ENCODE assay signal across 20 mouse cellular contexts in genomic region chr15:98116287-98116686, GRCm38 (mm10). TPM values are rescaled to one million over a fixed set of nuclear protein-coding genes. Genes with fewer than 3 reads are reported as not detected.
DNase-seq lines count a peak whose midpoint lies in the region; ATAC-seq lines count a peak whose summit lies in the region.
"Had no signal": no experiment of that assay in that cellular context is flagged by ENCODE, and none has a peak within 500 bp of the region (broad histone marks: within the 10 kb centered on the region; RNA-seq: fewer than 3 reads in every experiment).

No protein-coding gene starts in this region.

- no peak overlapping the region for H3K9ac ChIP-seq in heart, embryonic 12.5 days
- H3K9ac ChIP-seq in liver, embryonic 11.5 days (ENCODE audit: low read depth, low read length) = no peak overlapping the region
- H3K9ac ChIP-seq: forebrain, postnatal 0 days; heart, embryonic 15.5 days; hindbrain, embryonic 15.5 days; kidney, embryonic 15.5 days; midbrain, embryonic 13.5 days had no signal

- ATAC-seq in heart, embryonic 12.5 days (ENCODE audit: insufficient number of reproducible peaks, low FRiP score) = peak; percentile 68; the same call in 1 of the 2 replicates
- ATAC-seq in liver, embryonic 11.5 days (replicated peaks; ENCODE audit: low FRiP score) = peak; percentile 97
- peak; percentile 91 for ATAC-seq in megakaryocyte-erythroid progenitor cell, adult 5-6 weeks (replicated peaks; ENCODE audit: low FRiP score, low TSS enrichment, poor library complexity, severe bottlenecking)
- ATAC-seq: forebrain, postnatal 0 days; intestine, embryonic 16.5 days; midbrain, embryonic 13.5 days had no signal

- H3K27me3 ChIP-seq in heart, embryonic 12.5 days (replicated peaks) = no peaks in the 10 kb centered on the region
- H3K27me3 ChIP-seq in liver, embryonic 11.5 days (replicated peaks; ENCODE audit: control insufficient read depth, insufficient read depth, low read length) = no peaks in the 10 kb centered on the region
- H3K27me3 ChIP-seq: heart, embryonic 15.5 days; hindbrain, embryonic 15.5 days; kidney, embryonic 15.5 days; midbrain, embryonic 13.5 days had no signal

- H3K4me2 ChIP-seq in heart, embryonic 12.5 days = no peak overlapping the region
- peak overlapping the region; percentile 37 for H3K4me2 ChIP-seq in liver, embryonic 11.5 days
- H3K4me2 ChIP-seq: heart, embryonic 15.5 days; hindbrain, embryonic 15.5 days; kidney, embryonic 15.5 days; midbrain, embryonic 13.5 days had no signal

- no peak for DNase-seq in heart, postnatal 36 days
- DNase-seq in c-Kit-positive CD71-positive TER-119-negative erythroid progenitor cells, embryonic 14.5 days (ENCODE audit: low read depth) = peak; percentile 68
- peak; percentile 46 for DNase-seq in liver, embryonic 11.5 days (ENCODE audit: low spot score)
- DNase-seq in thymus, postnatal 0 days (ENCODE audit: low spot score) = no peak
- no peak for DNase-seq in thymus, postnatal 25 days
- DNase-seq: adrenal gland, adult 2 months; cerebellum, adult 11-12 months; cerebellum, postnatal 25 days; forebrain, postnatal 0 days; gastrocnemius, postnatal 14 days; lung, adult 2 months; lung, postnatal 36 days had no signal

- no peak overlapping the region for H3K4me3 ChIP-seq in heart, embryonic 12.5 days
- H3K4me3 ChIP-seq in liver, embryonic 11.5 days (ENCODE audit: low read depth, low read length) = no peak overlapping the region
- H3K4me3 ChIP-seq: heart, embryonic 15.5 days; hindbrain, embryonic 15.5 days; kidney, embryonic 15.5 days; midbrain, embryonic 13.5 days had no signal

- intact Hi-C loops in heart, postnatal 36 days (cut with DNase I) = loop anchor here (2.0 kb wide), 1 partner anchor 15 kb away; no protein-coding TSS in a partner anchor

- peaks cover 66% of the 10 kb centered on the region for H3K36me3 ChIP-seq in heart, embryonic 12.5 days
- peaks cover 2% of the 10 kb centered on the region for H3K36me3 ChIP-seq in liver, embryonic 11.5 days (ENCODE audit: control insufficient read depth, insufficient read depth, low read length)

- H3K9me3 ChIP-seq in heart, embryonic 12.5 days (replicated peaks) = no peaks in the 10 kb centered on the region
- H3K9me3 ChIP-seq in liver, embryonic 11.5 days (ENCODE audit: control insufficient read depth, low read length) = no peaks in the 10 kb centered on the region
- H3K9me3 ChIP-seq: heart, embryonic 15.5 days; hindbrain, embryonic 15.5 days; kidney, embryonic 15.5 days; midbrain, embryonic 13.5 days had no signal

- peaks cover 13% of the 10 kb centered on the region for H3K4me1 ChIP-seq in heart, embryonic 12.5 days (replicated peaks)
- H3K4me1 ChIP-seq in liver, embryonic 11.5 days (replicated peaks; ENCODE audit: control insufficient read depth, insufficient read depth, low read length) = peaks cover 22% of the 10 kb centered on the region
- H3K4me1 ChIP-seq: hindbrain, embryonic 15.5 days; kidney, embryonic 15.5 days; midbrain, embryonic 13.5 days had no signal

- WGBS in heart, embryonic 12.5 days = 58% methylated on average over 5 of the region's 5 CpGs
- WGBS in liver, embryonic 11.5 days = 43% methylated on average over 5 of the region's 5 CpGs

- H3K27ac ChIP-seq in heart, embryonic 12.5 days (ENCODE audit: poor library complexity, severe bottlenecking) = no peak overlapping the region
- H3K27ac ChIP-seq in liver, embryonic 11.5 days (ENCODE audit: low read depth, low read length) = peak overlapping the region; percentile 73
- H3K27ac ChIP-seq: hindbrain, embryonic 15.5 days; kidney, embryonic 15.5 days; midbrain, embryonic 13.5 days had no signal

RNA-seq across cellular contexts. Expression of gene Senp1, which starts 22.7 kb away (rescaled TPM):
- polyA plus RNA-seq in heart, embryonic 12.5 days (2016; fragmentation: Nextera tagmentation; extraction: Ambion mirVana) = 26.9 and 30.1 TPM in 2 replicates
- total RNA-seq in heart, postnatal 36 days (2021) = 10 to 100 TPM in 1 of 2 experiments, 1 to 10 TPM in 1; 9.9 to 11.3 TPM
- 37.9 and 38.6 TPM in 2 replicates for polyA plus RNA-seq in liver, embryonic 11.5 days (2014; fragmentation: Nextera tagmentation; extraction: Ambion mirVana)
- total RNA-seq in megakaryocyte-erythroid progenitor cell, adult 5-6 weeks (2014; fragmentation: Nextera tagmentation) = 45.5 and 46.0 TPM in 2 replicates
- 35.2 and 39.0 TPM in 2 replicates for total RNA-seq in megakaryocyte-erythroid progenitor cell, adult 5-6 weeks (2017)
- 31.5 and 35.9 TPM in 2 replicates for polyA plus RNA-seq in thymus, postnatal 0 days (2015; fragmentation: Nextera tagmentation; extraction: Ambion mirVana)

RNA-seq across cellular contexts. Expression of gene Pfkm, which starts 23.9 kb away (rescaled TPM):
- 80.3 and 82.2 TPM in 2 replicates for polyA plus RNA-seq in heart, embryonic 12.5 days (2016; fragmentation: Nextera tagmentation; extraction: Ambion mirVana)
- total RNA-seq in heart, postnatal 36 days (2021) = 100 to 1,000 TPM; 876 to 924 TPM
- 37.2 and 42.5 TPM in 2 replicates for polyA plus RNA-seq in liver, embryonic 11.5 days (2014; fragmentation: Nextera tagmentation; extraction: Ambion mirVana)
- 69.0 and 74.9 TPM in 2 replicates for total RNA-seq in megakaryocyte-erythroid progenitor cell, adult 5-6 weeks (2014; fragmentation: Nextera tagmentation)
- total RNA-seq in megakaryocyte-erythroid progenitor cell, adult 5-6 weeks (2017) = 63.7 and 89.1 TPM in 2 replicates
- polyA plus RNA-seq in thymus, postnatal 0 days (2015; fragmentation: Nextera tagmentation; extraction: Ambion mirVana) = 13.7 and 16.2 TPM in 2 replicates

RNA-seq across cellular contexts. Expression of gene Asb8, which starts 49.1 kb away (rescaled TPM):
- polyA plus RNA-seq in heart, embryonic 12.5 days (2016; fragmentation: Nextera tagmentation; extraction: Ambion mirVana) = 76.2 and 78.9 TPM in 2 replicates
- 100 to 1,000 TPM in 1 of 2 experiments, 10 to 100 TPM in 1; 98.7 to 109 TPM for total RNA-seq in heart, postnatal 36 days (2021)
- polyA plus RNA-seq in liver, embryonic 11.5 days (2014; fragmentation: Nextera tagmentation; extraction: Ambion mirVana) = 37.2 and 42.5 TPM in 2 replicates
- 21.0 and 25.6 TPM in 2 replicates for total RNA-seq in megakaryocyte-erythroid progenitor cell, adult 5-6 weeks (2014; fragmentation: Nextera tagmentation)
- 14.8 and 16.4 TPM in 2 replicates for total RNA-seq in megakaryocyte-erythroid progenitor cell, adult 5-6 weeks (2017)
- polyA plus RNA-seq in thymus, postnatal 0 days (2015; fragmentation: Nextera tagmentation; extraction: Ambion mirVana) = 43.2 and 43.6 TPM in 2 replicates

RNA-seq across cellular contexts. Expression of gene Ccdc184, which starts 50.7 kb away (rescaled TPM):
- 1.4 TPM in 2 replicates for polyA plus RNA-seq in heart, embryonic 12.5 days (2016; fragmentation: Nextera tagmentation; extraction: Ambion mirVana)
- total RNA-seq in heart, postnatal 36 days (2021) = 1 to 10 TPM in 1 of 2 experiments, under 1 TPM in 1; 0.60 to 1.0 TPM
- not detected in 2 replicates for polyA plus RNA-seq in liver, embryonic 11.5 days (2014; fragmentation: Nextera tagmentation; extraction: Ambion mirVana)
- not detected in 2 replicates for total RNA-seq in megakaryocyte-erythroid progenitor cell, adult 5-6 weeks (2014; fragmentation: Nextera tagmentation)
- total RNA-seq in megakaryocyte-erythroid progenitor cell, adult 5-6 weeks (2017) = not detected in 2 replicates
- 0.25 and 0.30 TPM in 2 replicates for polyA plus RNA-seq in thymus, postnatal 0 days (2015; fragmentation: Nextera tagmentation; extraction: Ambion mirVana)
- total RNA-seq: gastrocnemius, postnatal 14 days; neutrophil, adult 5-6 weeks had no signal

Comparison
In these comparisons a context has a peak if more than half of its experiments do, and no peak if none do; other contexts are left out.
1. DNase-seq: peak in c-Kit-positive CD71-positive TER-119-negative erythroid progenitor cells, embryonic 14.5 days (single experiment) and liver, embryonic 11.5 days (single experiment); none in heart, postnatal 36 days (0 of 2), thymus, postnatal 0 days (single experiment) and thymus, postnatal 25 days (single experiment).
2. Peak in every context shown above with its lines, with median percentiles within 50 percentile points of each other: ATAC-seq.